Comparison of ENCODE assay signal across 22 mouse cellular contexts in the genomic region with DNA sequence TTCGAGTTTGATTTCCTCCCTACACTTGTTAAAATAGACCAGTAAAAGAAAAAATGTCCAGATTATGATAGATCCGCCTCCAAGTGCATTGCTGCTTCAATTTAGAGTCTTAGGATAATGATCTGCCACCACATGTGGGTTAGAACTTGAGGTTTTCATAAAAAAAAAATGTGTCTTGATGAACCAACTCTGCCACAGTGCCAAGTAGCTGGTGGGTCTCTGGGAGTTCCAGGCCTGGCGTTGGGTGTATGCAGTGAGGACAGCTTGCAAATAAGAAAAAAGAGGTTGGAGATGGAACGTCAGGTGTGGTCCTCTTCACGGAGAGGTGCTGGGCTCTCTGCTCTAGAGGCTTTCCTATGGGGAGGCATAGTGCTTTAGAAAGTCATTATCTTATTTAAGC. TPM values are rescaled to one million over a fixed set of nuclear protein-coding genes. Genes with fewer than 3 reads are reported as not detected.
DNase-seq lines count a peak whose midpoint lies in the region; ATAC-seq lines count a peak whose summit lies in the region.
"Had no signal": no experiment of that assay in that cellular context is flagged by ENCODE, and none has a peak within 500 bp of the region (broad histone marks: within the 10 kb centered on the region; RNA-seq: fewer than 3 reads in every experiment).

No protein-coding gene starts in this region.

- no peak overlapping the region for H3K27ac ChIP-seq in forebrain, embryonic 13.5 days
- H3K27ac ChIP-seq in forebrain, embryonic 15.5 days (replicated peaks) = no peak overlapping the region
- H3K27ac ChIP-seq in hindbrain, embryonic 10.5 days = peak overlapping the region; percentile 25; the same call in 1 of the 2 replicates
- no peak overlapping the region for H3K27ac ChIP-seq in hindbrain, embryonic 14.5 days
- H3K27ac ChIP-seq in embryonic facial prominence, embryonic 15.5 days (replicated peaks) = 0 out of 2 replicates have a peak overlapping the region, but pooled peaks have one; percentile 1
- H3K27ac ChIP-seq in kidney, embryonic 16.5 days (ENCODE audit: low read length) = no peak overlapping the region
- H3K27ac ChIP-seq: embryonic facial prominence, embryonic 12.5 days; forebrain, embryonic 10.5 days; gastrocnemius, adult 2 months had no signal

- H3K4me1 ChIP-seq in forebrain, embryonic 13.5 days = peaks cover 21% of the 10 kb centered on the region
- peaks cover 16% of the 10 kb centered on the region for H3K4me1 ChIP-seq in forebrain, embryonic 15.5 days
- H3K4me1 ChIP-seq in hindbrain, embryonic 10.5 days (replicated peaks) = peaks cover 24% of the 10 kb centered on the region
- no peaks in the 10 kb centered on the region for H3K4me1 ChIP-seq in hindbrain, embryonic 14.5 days (replicated peaks; ENCODE audit: control insufficient read depth, insufficient read depth, low read length)
- peaks cover 8% of the 10 kb centered on the region for H3K4me1 ChIP-seq in embryonic facial prominence, embryonic 15.5 days
- H3K4me1 ChIP-seq in kidney, embryonic 16.5 days (ENCODE audit: insufficient read depth, low read length) = peaks cover 8% of the 10 kb centered on the region

- H3K9ac ChIP-seq in forebrain, embryonic 13.5 days = no peak overlapping the region
- no peak overlapping the region for H3K9ac ChIP-seq in forebrain, embryonic 15.5 days (replicated peaks)
- no peak overlapping the region for H3K9ac ChIP-seq in hindbrain, embryonic 14.5 days
- no peak overlapping the region for H3K9ac ChIP-seq in embryonic facial prominence, embryonic 15.5 days
- H3K9ac ChIP-seq in kidney, embryonic 16.5 days (replicated peaks; ENCODE audit: low read length) = no peak overlapping the region
- H3K9ac ChIP-seq: embryonic facial prominence, embryonic 12.5 days had no signal

- H3K27me3 ChIP-seq in forebrain, embryonic 13.5 days = peaks cover 31% of the 10 kb centered on the region
- 0 out of 2 replicates have a peak, but pooled peaks cover 3% of the 10 kb centered on the region for H3K27me3 ChIP-seq in forebrain, embryonic 15.5 days
- peaks cover 62% of the 10 kb centered on the region for H3K27me3 ChIP-seq in hindbrain, embryonic 10.5 days (ENCODE audit: insufficient read depth, poor library complexity, severe bottlenecking)
- no peaks in the 10 kb centered on the region for H3K27me3 ChIP-seq in hindbrain, embryonic 14.5 days (ENCODE audit: control insufficient read depth, insufficient read depth, low read length)
- 0 out of 2 replicates have a peak, but pooled peaks cover 2% of the 10 kb centered on the region for H3K27me3 ChIP-seq in embryonic facial prominence, embryonic 15.5 days
- no peaks in the 10 kb centered on the region; the same call in 1 of the 2 replicates for H3K27me3 ChIP-seq in kidney, embryonic 16.5 days (ENCODE audit: insufficient read depth, low read length)
- H3K27me3 ChIP-seq: CH12.LX; embryonic facial prominence, embryonic 12.5 days had no signal

- H3K4me3 ChIP-seq in forebrain, embryonic 13.5 days = no peak overlapping the region
- no peak overlapping the region for H3K4me3 ChIP-seq in forebrain, embryonic 15.5 days
- H3K4me3 ChIP-seq in hindbrain, embryonic 10.5 days = no peak overlapping the region
- no peak overlapping the region for H3K4me3 ChIP-seq in hindbrain, embryonic 14.5 days (replicated peaks; ENCODE audit: low read length)
- H3K4me3 ChIP-seq in embryonic facial prominence, embryonic 15.5 days (replicated peaks) = no peak overlapping the region
- H3K4me3 ChIP-seq in kidney, embryonic 16.5 days (ENCODE audit: low read length) = no peak overlapping the region
- H3K4me3 ChIP-seq: embryonic facial prominence, embryonic 12.5 days; erythroblast, embryonic 14.5 days; forebrain, embryonic 10.5 days; gastrocnemius, adult 2 months had no signal

- no peak for ATAC-seq in forebrain, embryonic 13.5 days
- no peak for ATAC-seq in forebrain, embryonic 15.5 days (replicated peaks)
- no peak for ATAC-seq in hindbrain, embryonic 14.5 days (ENCODE audit: low FRiP score)
- no peak for ATAC-seq in embryonic facial prominence, embryonic 15.5 days (ENCODE audit: insufficient number of reproducible peaks, low FRiP score, low TSS enrichment, low read depth)
- ATAC-seq in kidney, embryonic 16.5 days (ENCODE audit: low FRiP score, low TSS enrichment) = no peak
- ATAC-seq: hindbrain, embryonic 16.5 days; inflammation-experienced regulatory T-cells, adult 6 months; intestine, postnatal 0 days had no signal

- H3K36me3 ChIP-seq in forebrain, embryonic 13.5 days (ENCODE audit: poor library complexity, severe bottlenecking) = no peaks in the 10 kb centered on the region
- no peaks in the 10 kb centered on the region for H3K36me3 ChIP-seq in forebrain, embryonic 15.5 days
- H3K36me3 ChIP-seq in hindbrain, embryonic 10.5 days = no peaks in the 10 kb centered on the region
- H3K36me3 ChIP-seq in hindbrain, embryonic 14.5 days (replicated peaks; ENCODE audit: control insufficient read depth, insufficient read depth) = no peaks in the 10 kb centered on the region
- H3K36me3 ChIP-seq in embryonic facial prominence, embryonic 15.5 days = no peaks in the 10 kb centered on the region
- no peaks in the 10 kb centered on the region for H3K36me3 ChIP-seq in kidney, embryonic 16.5 days (ENCODE audit: insufficient read depth, low read length)
- H3K36me3 ChIP-seq: embryonic facial prominence, embryonic 12.5 days; forebrain, embryonic 10.5 days had no signal

- no peak for DNase-seq in hindbrain, embryonic 10.5 days (ENCODE audit: low spot score)
- DNase-seq in hindbrain, embryonic 14.5 days (ENCODE audit: low spot score) = no peak
- DNase-seq in Muller cell, postnatal 12 days (ENCODE audit: inconsistent ontology term) = peak; percentile 39
- DNase-seq: adrenal gland, adult 8-10 months; adrenal gland, postnatal 36 days; cerebellum, adult 2 months; cerebellum, postnatal 10 days; embryo, embryonic 11 days; gastrocnemius, adult 2 months; gastrocnemius, postnatal 25 days had no signal

- H3K9me3 ChIP-seq in forebrain, embryonic 13.5 days (replicated peaks) = no peaks in the 10 kb centered on the region
- H3K9me3 ChIP-seq in forebrain, embryonic 15.5 days = no peaks in the 10 kb centered on the region
- no peaks in the 10 kb centered on the region for H3K9me3 ChIP-seq in hindbrain, embryonic 10.5 days
- H3K9me3 ChIP-seq in hindbrain, embryonic 14.5 days (ENCODE audit: control insufficient read depth, low read length) = no peaks in the 10 kb centered on the region
- H3K9me3 ChIP-seq in embryonic facial prominence, embryonic 15.5 days (replicated peaks) = no peaks in the 10 kb centered on the region
- H3K9me3 ChIP-seq in kidney, embryonic 16.5 days (ENCODE audit: low read length) = no peaks in the 10 kb centered on the region
- H3K9me3 ChIP-seq: embryonic facial prominence, embryonic 12.5 days; forebrain, embryonic 10.5 days had no signal

- 41% methylated on average over 5 of the region's 5 CpGs for WGBS in forebrain, embryonic 13.5 days
- WGBS in forebrain, embryonic 15.5 days = 38% methylated on average over 5 of the region's 5 CpGs
- 52% methylated on average over 5 of the region's 5 CpGs for WGBS in hindbrain, embryonic 10.5 days
- WGBS in hindbrain, embryonic 14.5 days = 53% methylated on average over 5 of the region's 5 CpGs
- 36% methylated on average over 5 of the region's 5 CpGs for WGBS in embryonic facial prominence, embryonic 15.5 days
- WGBS in kidney, embryonic 16.5 days = 76% methylated on average over 5 of the region's 5 CpGs

- H3K4me2 ChIP-seq in forebrain, embryonic 13.5 days = peak overlapping the region; percentile 27; the same call in 1 of the 2 replicates
- no peak overlapping the region for H3K4me2 ChIP-seq in forebrain, embryonic 15.5 days (replicated peaks)
- no peak overlapping the region for H3K4me2 ChIP-seq in hindbrain, embryonic 14.5 days (replicated peaks)
- no peak overlapping the region for H3K4me2 ChIP-seq in embryonic facial prominence, embryonic 15.5 days (replicated peaks)
- no peak overlapping the region for H3K4me2 ChIP-seq in kidney, embryonic 16.5 days (replicated peaks; ENCODE audit: low read depth, low read length)
- H3K4me2 ChIP-seq: embryonic facial prominence, embryonic 12.5 days; heart, embryonic 11.5 days had no signal

RNA-seq across cellular contexts. Expression of a gene that starts 53.6 kb away (rescaled TPM):
- polyA plus RNA-seq in forebrain, embryonic 13.5 days (2015; fragmentation: Nextera tagmentation; extraction: Ambion mirVana) = 0.81 and 2.6 TPM in 2 replicates
- 0.59 and 1.4 TPM in 2 replicates for polyA plus RNA-seq in forebrain, embryonic 15.5 days (2015; fragmentation: Nextera tagmentation; extraction: Ambion mirVana)
- 1.4 and 1.6 TPM in 2 replicates for polyA plus RNA-seq in hindbrain, embryonic 10.5 days (2016; fragmentation: Nextera tagmentation; extraction: Ambion mirVana)
- 1.2 and 1.3 TPM in 2 replicates for polyA plus RNA-seq in hindbrain, embryonic 14.5 days (2014; fragmentation: Nextera tagmentation; extraction: Ambion mirVana)
- polyA plus RNA-seq in embryonic facial prominence, embryonic 15.5 days (2015; fragmentation: Nextera tagmentation; extraction: Ambion mirVana) = 2.2 and 3.9 TPM in 2 replicates
- polyA plus RNA-seq in kidney, embryonic 16.5 days (2015; fragmentation: Nextera tagmentation; extraction: Ambion mirVana) = 1.8 and 2.5 TPM in 2 replicates

Comparison
In these comparisons a context has a peak if more than half of its experiments do, and no peak if none do; other contexts are left out.
1. H3K27ac ChIP-seq: peak in hindbrain, embryonic 10.5 days (single experiment) and embryonic facial prominence, embryonic 15.5 days (single experiment); none in forebrain, embryonic 13.5 days (single experiment), forebrain, embryonic 15.5 days (single experiment), hindbrain, embryonic 14.5 days (single experiment) and kidney, embryonic 16.5 days (single experiment).